Mouse (Mus musculus): Measurements from ENCODE around the gene Pkd1l2. TPM values are rescaled to one million over a fixed set of nuclear protein-coding genes. Genes with fewer than 3 reads are reported as not detected.
A peak's percentile ranks its signal among the peaks of the same experiment; 100 is the strongest.

The Pkd1l2 gene
- total RNA-seq, 2 experiments from 2014 or later: 0.10 TPM; not detected in 1

DNA sequence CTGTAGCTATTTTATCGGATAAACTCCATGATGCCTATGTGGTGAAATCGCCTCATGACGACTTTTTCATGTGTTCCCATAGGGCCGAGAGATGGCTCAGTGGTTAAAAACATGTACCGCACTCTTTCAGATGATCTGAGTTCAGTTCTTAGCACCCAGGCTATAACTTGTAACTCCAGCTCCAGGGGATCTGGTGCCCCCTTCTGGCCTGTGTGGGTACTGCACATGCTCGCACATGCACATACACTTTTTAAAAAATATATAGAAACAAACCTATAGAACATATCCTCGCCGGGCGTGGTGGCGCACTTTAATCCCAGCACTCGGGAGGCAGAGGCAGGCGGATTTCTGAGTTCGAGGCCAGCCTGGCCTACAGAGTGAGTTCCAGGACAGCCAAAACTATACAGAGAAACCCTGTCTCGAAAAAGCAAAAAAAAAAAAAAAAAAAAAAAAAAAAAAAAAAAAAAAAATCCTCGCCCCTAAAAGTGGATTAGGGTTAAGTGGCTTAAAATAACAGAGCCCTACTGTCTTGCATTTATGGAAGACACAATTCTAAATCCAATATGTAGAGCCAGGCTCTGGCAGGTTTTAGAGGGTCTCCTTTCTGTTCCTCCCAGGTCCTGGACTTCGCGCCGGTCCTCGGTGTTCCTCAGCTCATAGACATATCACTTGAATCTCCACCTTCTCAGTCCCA, 26.9 kb upstream of the Pkd1l2 start:
- DNase-seq (ENCODE audit: low spot score in 2 of 2): no peak
- TF ChIP-seq CTCF (conservative IDR thresholded peaks at IDR 0.05): peak; percentile 59
- no peak overlapping the region for H3K4me3 ChIP-seq

DNA sequence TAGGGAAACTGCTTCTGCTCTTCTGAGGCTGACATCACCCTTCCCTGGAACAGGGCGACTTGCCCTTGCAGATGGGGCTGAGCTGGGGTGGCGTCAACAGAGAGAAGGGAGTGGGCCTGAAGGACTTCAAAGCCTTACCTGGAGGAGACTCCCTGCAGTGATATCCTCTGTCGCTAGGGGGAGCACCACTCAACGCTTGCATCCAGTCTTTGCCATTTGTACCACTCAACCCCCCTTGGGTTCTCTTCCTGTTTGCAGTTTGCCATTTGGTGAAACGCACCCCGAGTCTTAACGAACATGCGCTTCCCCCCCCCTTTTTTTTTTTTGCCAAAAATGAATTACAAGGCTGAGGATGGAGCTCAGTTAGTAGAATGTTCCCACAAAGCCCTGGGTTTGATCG, 25.3 kb upstream of the Pkd1l2 start:
- Histone ChIP-seq H3K27ac (no peak overlapping the region), H3K4me3 (no peak overlapping the region)
- TF ChIP-seq CTCF (conservative IDR thresholded peaks at IDR 0.05): peak; percentile 88
- DNase-seq (ENCODE audit: low spot score in 2 of 2): peak; percentile 78 to 79

More for the DNA sequence above, 26.9 kb upstream of the Pkd1l2 start:
- no peak overlapping the region for H3K27ac ChIP-seq

DNA sequence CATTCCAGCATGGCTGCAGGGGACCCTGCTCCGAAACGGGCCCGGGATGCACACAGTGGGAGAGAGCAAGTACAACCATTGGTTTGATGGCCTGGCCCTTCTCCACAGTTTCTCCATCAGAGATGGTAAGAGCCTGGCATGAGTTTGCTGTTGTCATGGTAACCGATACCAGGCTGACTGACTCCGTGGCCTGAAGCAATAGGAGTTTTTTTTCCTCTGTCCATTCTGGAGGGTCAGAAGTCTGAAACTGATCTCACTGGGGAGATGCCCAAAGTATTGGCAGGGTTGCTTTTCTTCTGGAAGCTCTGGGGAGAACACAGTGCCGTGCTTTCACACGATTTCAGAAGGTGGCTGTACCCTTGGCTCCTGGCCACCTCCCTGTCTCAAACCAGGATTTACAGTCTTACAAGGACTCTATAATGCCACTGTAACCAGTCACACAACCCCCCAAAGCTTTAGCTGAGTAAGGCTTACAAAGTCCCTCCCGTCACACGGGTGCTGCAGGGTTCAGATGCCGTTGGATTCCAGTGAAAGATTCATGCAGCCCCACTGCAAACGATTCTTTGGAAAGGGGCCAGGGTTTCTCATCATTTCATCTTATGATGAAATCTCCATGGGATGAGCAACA, 15.4 kb upstream of the Pkd1l2 start:
- peak; percentile 15 to 24 for DNase-seq (ENCODE audit: low spot score in 2 of 2)
- no peak for TF ChIP-seq CTCF (conservative IDR thresholded peaks at IDR 0.05)
- Histone ChIP-seq H3K4me3 (no peak overlapping the region), H3K27ac (peak overlapping the region; percentile 39; the same call in 1 of the 2 replicates)

DNA sequence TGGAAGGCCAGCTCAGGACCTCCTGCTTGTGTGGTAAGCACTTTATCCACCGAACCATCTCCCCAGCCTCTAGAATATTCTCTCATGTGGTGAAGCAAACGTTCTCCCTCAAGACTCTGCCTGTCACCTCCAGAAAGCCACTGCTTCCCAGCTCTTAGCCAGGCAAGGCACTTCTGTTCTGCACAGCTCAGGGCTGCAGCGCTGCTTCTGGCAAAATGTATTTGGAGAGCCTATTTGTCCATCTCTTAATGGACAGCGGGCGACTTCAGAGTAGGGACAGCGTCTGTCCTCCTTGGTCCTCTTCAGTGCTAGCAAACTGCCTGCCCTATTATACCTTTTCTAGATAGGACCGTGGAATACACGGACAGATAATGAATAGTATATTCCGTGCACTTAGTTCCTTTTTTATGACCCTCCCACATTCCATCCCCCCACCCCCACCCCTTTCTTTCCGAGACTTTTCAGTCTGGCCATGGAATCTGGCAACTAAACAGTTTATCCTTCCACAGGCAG, 14.9 kb upstream of the Pkd1l2 start:
- DNase-seq (ENCODE audit: low spot score in 2 of 2): no peak
- H3K4me3 ChIP-seq: no peak overlapping the region
- no peak for TF ChIP-seq CTCF (conservative IDR thresholded peaks at IDR 0.05)
- H3K27ac ChIP-seq: peak overlapping the region; percentile 39; the same call in 1 of the 2 replicates

DNA sequence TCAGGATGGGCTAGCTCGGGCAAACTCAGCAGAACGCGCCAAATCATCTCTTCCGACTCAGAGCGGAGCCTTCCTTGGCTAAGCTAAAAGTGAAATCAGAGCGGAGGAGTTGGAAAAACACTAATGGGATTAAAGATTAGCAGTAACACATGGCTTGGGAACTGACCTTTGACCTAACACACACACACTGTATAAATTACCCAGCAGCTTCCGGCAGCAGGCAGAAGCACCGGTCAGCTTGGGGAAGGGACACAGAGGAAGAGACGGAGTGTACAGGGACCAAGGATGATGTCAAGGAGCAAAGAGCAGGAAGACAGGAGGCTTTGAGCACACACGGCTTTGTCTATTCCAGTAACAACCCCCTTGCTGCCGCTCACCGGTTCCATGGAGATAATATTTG, 13.4 kb upstream of the Pkd1l2 start, which contains the start of gene Bco1:
Bco1 (plus strand) TSS at position 208 of the 400 bp plus-strand sequence.
- Histone ChIP-seq H3K27ac (no peak within 1 kb of the TSS), H3K4me3 (no peak within 1 kb of the TSS)
- DNase-seq (ENCODE audit: low spot score in 2 of 2): no peak
- TF ChIP-seq CTCF (conservative IDR thresholded peaks at IDR 0.05): no peak

DNA sequence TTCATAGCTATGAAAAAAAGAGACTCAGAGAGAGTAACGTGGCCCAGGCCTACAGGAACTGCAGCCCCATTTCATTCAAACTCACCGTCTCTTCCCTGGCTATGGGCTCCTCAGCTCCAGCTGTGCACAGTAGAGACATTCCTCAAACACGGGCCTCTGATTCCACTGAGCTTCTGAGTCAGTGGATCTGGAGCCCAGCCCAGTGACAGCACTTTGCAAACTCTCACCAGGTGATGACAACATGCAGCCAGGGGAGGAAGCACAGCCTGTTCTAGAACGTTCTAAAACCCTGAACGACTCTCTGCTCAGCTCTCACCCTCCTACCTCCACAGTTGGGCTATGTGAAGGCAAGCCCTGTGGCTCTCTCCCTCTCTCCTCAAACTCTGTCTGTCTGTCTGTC, 11.8 kb upstream of the Pkd1l2 start:
- TF ChIP-seq CTCF (conservative IDR thresholded peaks at IDR 0.05): no peak
- no peak for DNase-seq (ENCODE audit: low spot score in 2 of 2)
- no peak overlapping the region for H3K4me3 ChIP-seq
- no peak overlapping the region for H3K27ac ChIP-seq

DNA sequence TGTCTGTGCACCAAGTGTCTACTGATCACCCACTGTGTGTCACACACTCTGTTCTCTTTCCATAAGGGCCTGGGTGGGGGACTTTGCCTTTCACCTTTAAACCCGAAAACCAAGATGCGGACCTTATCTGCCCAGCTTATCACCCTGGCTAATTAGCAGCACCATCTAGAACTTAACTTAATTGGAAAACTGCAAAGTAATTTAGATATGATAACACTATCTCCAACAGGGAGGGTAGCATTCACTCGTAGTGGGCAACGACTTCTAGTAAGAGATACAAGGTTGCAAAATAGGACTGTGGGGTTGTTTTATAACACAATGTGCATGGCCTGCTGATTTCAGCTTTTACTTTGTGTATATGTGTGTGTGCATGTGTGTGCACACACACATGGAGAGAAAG, 7.6 kb upstream of the Pkd1l2 start:
- TF ChIP-seq CTCF (conservative IDR thresholded peaks at IDR 0.05): no peak

DNA sequence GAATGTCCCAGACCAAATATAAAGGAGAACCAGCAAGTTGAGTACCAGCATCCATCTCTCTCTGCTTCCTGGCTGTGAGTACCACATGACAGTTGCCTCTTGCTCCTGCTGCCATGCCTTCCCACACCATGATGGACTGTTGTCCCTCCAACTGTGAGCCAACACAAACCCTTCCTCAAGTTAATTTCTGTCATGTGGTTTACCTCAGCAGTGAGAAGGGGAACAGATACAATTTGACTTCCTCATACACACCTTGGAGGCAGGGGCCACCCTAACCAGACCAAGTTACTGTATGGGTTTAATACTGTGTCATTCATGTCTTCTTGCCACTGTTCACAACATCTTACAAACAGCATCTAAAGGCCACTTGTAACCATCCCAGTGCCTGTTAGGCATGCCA, 4.8 kb upstream of the Pkd1l2 start:
- no peak overlapping the region for H3K27ac ChIP-seq
- no peak overlapping the region for H3K4me3 ChIP-seq
- DNase-seq (ENCODE audit: low spot score in 2 of 2): no peak
- TF ChIP-seq CTCF (conservative IDR thresholded peaks at IDR 0.05): no peak

More for the DNA sequence above, 7.6 kb upstream of the Pkd1l2 start:
- H3K27ac ChIP-seq: no peak overlapping the region
- no peak overlapping the region for H3K4me3 ChIP-seq
- DNase-seq (ENCODE audit: low spot score in 2 of 2): no peak

DNA sequence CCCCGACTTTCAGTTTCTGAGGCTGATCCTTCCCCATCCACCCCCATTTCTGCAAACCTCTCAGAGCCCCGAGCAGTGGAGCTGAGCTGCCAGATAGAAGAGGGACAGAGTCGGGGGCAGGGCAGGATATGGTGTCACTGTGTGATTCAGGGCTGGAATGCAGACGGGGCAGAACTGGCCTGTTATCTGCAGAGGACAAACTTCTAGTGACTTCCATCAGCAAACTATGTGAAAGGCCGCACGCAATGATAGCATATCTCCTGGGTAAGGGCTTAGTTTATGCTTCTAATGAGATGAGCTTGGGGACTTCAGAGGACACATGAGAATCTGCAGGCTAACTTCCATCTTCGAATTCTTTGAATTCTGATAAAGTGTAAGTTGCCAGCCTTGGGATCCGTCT, 3.3 kb upstream of the Pkd1l2 start:
- no peak for TF ChIP-seq CTCF (conservative IDR thresholded peaks at IDR 0.05)
- no peak overlapping the region for H3K27ac ChIP-seq
- DNase-seq (ENCODE audit: low spot score in 2 of 2): no peak
- H3K4me3 ChIP-seq: no peak overlapping the region

DNA sequence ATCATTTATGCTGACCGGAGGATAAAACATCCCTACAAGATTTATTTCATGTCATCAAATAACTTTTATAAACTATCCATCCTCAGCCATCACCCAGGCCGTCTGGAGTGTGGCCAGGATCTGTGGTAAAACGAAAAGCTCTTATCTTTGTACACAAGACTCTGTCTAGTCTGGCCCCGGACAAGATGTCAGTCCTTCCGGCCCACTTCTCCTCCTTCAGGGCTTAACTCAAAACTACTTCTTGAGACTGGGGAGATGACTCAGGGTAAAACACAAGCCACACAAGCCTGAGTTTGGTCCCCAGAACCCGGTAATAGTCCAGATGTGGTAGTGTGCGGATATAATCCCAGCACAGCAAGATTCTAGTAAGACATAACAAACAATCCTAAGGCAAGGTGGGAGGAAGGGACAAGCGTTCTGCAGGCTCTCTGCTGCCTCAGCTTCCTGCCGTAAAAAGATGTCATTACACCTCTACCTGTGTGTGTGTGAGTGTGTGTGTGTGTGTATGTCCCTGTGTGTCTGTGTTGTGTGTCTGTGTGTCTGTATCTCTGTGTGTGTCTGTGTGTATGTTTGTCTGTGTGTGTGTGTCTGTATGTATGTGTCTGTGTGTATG, 804 bp upstream of the Pkd1l2 start:
- no peak overlapping the region for H3K27ac ChIP-seq
- no peak overlapping the region for H3K4me3 ChIP-seq
- no peak for TF ChIP-seq CTCF (conservative IDR thresholded peaks at IDR 0.05)
- DNase-seq (ENCODE audit: low spot score in 2 of 2): no peak

DNA sequence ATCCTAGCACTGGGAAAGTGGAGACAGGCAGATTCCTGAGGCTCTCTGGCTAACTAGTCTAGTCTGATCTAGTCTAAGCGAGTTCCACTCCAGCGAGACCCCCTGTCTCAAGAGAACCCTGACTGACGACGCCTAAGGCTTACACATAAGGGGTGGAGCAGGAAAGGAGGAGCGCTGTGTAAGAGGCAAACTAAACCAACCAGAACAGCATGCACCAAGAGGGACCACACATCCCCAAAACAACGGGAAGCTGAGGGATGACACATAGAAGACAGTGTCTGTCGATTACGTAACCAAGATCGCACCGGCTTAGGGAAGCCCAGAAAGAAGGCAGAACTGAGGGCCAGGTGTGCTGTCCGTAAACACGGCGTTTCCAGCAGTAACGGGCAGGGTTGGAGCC, 2.6 kb downstream of the Pkd1l2 start:
- Histone ChIP-seq H3K27ac (no peak overlapping the region), H3K4me3 (no peak overlapping the region)
- TF ChIP-seq CTCF (conservative IDR thresholded peaks at IDR 0.05): no peak
- DNase-seq (ENCODE audit: low spot score in 2 of 2): no peak

DNA sequence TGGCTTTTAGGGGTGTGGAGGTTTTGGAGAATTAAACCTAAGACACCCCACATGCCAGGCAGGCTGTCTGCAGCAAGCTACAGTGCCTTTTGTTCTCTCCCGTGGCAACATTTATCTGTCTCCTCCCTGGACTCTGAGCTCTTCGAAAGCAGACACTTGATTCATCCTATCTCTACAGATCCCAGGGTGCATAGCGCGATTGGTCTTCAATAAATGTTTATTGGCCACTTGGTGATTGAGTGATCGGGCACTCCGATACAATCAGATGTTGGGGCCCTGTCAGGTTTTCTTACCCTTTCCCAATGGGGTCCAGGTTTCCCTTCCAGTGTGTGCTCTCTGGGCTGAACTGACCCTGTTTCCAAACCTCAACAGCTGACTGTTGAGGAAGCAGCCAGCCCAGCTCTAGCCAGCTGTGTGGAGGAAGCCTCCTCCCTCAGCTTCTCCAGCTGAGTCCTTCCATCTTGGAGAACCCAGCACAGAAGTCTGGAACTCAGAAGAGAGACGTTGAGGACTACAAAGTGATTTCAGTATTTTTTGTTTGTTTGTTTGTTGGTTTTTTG, 3.8 kb downstream of the Pkd1l2 start:
- no peak for TF ChIP-seq CTCF (conservative IDR thresholded peaks at IDR 0.05)
- H3K27ac ChIP-seq: no peak overlapping the region
- no peak for DNase-seq (ENCODE audit: low spot score in 2 of 2)
- no peak overlapping the region for H3K4me3 ChIP-seq
